Mouse (Mus musculus): ENCODE results near the gene Kif1a.

DNA sequence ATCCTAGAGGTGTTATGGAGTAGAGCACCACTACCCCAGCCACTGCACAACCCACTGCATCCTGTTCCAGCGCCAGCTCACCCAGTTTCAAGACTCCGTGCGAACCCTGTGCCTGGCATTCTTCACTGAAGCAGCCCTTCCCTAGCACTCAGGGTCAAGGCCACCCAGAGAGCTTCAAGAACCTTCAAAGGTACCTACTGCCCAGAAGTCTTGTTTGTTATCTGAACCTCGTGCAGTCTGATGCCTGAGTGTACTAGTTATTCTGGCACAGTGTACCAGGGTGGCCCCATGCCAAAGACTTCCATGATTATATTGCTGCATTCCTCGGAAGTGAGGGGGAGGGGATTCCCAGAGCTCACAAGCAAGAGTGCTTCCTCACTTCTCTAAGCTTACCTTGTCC, 38.1 kb downstream of the Kif1a start:
- no peak for TF ChIP-seq MAX (IDR thresholded peaks at IDR 0.05; ENCODE audit: low read length)
- TF ChIP-seq POLR2A (IDR thresholded peaks at IDR 0.05; ENCODE audit: control insufficient read depth in 1 of 2, insufficient read depth in 1 of 2, low read depth in 1 of 2, low read length in 2 of 2, poor library complexity in 1 of 2) = no peak

Measured in MEL (cell line).